Mouse (Mus musculus): ENCODE results near the gene Gpsm3.
"Not testable (repeated sequence)": the region's sequence is repeated elsewhere in the genome, so short reads cannot be mapped to it uniquely, and the experiment has no call there.

Gpsm3 gene

DNA sequence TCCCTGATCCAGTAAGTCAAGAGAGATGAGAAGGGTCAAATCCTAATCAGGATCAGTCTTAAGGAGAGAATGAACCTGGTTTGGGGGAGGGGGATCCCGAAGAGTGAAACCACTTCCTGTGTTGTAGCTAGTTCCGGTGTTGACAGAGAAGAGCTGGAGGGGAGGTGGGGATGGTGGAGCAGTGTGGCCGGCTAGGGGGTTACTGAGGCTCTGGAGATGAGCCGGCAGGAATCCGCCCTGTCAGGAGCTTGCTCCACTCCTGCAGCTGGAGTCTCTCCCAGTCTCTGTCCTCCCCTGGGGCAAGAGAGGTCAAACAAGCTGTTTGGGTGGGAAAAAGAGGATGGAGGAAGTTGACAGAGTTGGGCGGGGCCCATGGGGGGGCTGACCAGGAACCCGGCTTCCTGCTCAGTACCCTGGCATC is at the start of gene Gpsm3:
Gene Gpsm3 (plus strand): TSS at position 126 of the 421 bp plus-strand sequence.
- DNase-seq, result peak; percentile 67 to 76

DNA sequence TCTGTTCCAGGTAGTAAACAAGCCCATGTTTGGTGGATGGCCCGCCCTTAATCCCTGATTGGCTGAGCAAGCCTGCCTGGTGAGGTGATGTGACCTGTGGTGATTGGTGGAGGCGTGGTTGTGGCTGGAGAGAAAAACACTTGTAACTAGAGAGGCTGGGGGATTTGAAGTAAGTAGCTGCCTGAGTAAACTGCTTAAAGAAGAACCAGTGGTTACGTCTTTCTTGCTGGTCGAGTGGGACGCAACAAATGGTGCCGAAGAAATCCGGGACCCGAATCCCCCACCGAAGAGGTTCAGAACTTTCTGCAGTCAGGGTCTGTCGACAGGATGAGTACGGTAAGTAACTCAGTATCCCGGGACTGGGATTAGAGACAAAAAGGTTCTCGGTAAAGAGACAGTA is 46.0 kb upstream of the Gpsm3 start:
- DNase-seq, result not testable (repeated sequence)

DNA sequence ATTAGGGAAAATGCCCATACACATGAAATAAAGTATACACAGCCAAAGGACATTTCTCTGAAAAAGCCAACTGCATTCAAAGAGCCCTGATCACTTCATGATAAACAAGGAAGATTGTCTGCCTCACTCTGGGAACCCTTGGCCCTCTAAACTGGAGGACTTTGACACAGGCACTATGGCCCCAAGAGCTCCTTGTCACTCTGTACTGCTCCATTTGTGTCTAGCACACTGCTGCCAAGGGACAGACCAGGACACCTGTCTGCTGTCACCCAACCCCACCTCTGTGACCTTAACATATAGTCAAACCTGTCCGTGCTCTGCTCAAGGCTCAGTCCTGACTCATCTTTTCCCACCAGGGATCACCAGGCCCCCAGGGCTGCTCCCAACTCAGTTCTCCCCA is 42.8 kb upstream of the Gpsm3 start:
- DNase-seq, result no peak

DNA sequence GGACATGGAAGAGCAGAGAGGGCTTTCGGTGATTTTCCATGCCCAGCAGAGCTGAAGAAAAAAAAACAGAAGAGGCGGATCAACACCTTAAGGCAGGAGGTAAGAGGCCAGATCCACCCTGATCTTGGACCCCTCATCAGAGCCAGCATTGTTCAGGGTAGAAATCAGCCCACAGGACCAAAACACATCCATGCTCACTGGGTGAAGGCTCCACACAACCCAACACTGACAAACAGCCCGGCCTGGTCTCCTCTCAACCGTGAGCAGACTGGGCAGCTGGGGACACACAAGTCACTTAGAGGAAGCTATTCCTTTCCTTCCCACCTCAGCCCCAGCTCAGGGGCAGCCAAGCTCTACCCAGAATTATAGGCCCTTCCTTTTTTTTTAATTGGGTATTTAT is 42.0 kb upstream of the Gpsm3 start:
- DNase-seq, result no peak

DNA sequence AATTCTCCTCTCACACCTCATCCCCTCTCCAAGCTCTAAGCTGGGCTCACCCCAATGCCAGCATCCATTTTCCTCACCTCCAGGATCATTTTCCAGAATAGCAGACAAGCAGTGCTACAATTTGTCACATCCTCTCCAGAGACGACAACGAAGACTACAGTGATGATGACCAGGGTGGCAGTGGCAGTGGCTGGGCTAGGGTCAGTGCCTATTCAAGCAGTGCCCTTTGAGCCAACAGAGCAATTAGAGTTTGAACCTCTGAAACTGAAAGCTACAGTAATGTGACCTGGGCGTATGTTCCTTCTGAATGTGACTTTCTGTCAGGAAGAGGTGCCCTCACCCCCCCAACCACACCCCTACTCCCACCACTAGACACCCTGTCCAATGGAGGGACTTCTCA is 40.5 kb upstream of the Gpsm3 start:
- no peak for DNase-seq

DNA sequence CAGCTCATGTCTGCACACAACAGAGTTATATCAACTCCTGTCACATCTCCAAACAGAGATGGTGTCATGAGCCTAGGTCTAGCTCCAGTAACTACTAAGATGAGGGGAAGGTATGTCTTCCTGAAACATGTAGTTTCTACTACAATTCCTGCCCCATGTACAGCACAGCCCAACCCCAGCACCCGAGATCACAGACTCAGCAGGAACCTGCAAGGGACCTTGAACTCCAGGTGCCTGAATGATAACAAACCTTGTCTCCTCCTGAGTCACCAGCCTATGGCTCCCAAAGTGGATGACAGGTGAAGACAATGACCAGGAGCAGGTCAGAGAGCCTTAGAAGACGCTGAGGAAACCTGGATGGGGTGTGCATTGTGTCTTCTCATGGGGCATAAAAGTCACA is 39.8 kb upstream of the Gpsm3 start:
- DNase-seq, result no peak

DNA sequence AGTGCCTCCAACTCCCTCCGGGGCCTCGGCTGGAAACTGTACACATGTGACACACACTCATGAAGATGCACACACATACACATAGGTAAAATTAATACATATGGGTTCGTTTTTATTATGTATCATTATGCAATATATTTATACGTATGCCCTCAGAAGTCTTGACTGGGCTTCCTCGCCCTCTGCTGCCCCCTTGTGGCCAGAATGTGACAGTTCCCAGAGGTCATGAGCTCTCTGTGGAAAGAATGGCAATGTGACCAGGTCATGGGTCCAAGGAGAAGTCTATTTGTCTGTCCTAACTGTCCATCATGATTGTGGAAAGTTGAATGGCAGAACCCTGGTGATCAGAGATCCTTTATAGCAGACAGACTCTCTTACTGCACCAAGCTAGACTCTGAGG is 34.1 kb upstream of the Gpsm3 start:
- DNase-seq, result peak; percentile 83 to 93

DNA sequence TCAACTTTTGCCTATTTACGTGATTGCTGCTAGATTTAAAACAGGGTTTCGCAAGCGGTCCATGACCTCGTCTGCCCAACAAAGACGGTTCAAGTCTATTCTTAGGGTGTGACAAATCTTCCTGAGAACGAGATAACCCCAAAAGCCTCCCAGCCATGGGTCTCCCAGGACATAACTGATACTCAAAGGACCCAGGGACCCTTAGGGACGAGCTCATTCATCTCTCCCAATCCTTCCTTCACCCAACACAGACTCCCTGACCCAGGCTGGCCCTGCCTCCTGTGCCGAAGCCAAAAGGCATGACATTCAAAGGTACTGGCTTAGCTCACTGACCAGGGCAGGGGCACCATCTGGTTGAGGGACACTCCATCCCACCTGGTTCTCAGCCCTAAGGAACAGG is 33.2 kb upstream of the Gpsm3 start:
- DNase-seq, result no peak

DNA sequence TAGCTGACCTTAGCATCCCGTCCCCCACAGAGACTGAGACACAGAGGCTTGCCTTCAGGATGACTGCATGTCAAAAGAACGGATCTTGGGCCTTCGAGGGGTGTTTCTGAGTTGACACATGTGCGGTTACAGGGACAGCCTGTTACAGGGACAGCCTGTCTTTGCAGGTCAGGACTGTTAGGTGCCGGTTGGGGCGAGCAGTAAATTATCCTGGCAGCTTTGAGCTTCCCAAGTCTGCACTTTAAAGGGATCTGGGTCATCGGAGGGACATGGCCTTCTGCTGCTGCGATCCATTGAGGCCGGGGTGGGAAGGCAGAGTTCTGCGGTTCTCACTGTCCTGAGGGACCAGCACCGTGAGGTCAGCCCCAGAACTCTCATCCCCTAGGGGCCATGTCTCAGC is 32.2 kb upstream of the Gpsm3 start:
- peak in 1 of 2 experiments; percentile 37 for DNase-seq

DNA sequence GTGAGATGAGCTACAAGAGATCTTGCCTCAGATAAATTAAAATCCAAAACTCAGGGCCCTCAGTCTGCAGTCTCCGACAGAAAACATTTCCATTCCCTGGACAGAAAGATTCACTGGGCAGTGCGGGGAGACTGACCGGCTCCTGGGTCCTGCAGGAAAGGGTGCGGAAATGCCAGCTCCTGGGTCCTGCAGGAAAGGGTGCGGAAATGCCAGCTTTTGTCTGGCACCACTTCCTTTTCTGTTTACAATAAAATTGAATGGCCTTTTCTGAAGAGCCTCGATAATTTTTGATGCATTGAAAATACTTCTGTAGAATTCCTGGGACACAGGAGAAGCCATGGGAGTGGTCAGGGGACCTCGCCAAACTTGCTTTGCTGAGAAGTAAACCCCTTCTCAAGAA is 30.5 kb upstream of the Gpsm3 start:
- DNase-seq, result no peak

DNA sequence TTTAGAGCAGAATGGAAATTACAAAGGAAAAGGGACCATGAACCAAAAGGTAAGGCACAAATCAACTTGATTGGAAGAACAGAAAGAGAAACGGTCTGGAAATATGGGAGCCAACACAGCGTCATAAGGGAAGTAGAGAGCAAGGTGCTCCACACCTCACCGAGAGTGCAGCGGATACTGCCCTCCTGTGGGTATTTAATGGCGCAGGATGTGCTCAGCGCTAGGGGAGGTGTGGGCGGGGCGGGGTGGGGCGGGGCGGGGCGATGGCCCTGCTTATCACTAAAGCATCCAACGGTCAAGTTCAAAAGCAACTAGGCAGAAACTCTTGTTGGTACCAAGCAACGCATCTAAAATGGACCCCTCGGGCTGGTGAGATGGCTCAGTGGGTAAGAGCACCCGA is 29.7 kb upstream of the Gpsm3 start:
- no peak for DNase-seq

DNA sequence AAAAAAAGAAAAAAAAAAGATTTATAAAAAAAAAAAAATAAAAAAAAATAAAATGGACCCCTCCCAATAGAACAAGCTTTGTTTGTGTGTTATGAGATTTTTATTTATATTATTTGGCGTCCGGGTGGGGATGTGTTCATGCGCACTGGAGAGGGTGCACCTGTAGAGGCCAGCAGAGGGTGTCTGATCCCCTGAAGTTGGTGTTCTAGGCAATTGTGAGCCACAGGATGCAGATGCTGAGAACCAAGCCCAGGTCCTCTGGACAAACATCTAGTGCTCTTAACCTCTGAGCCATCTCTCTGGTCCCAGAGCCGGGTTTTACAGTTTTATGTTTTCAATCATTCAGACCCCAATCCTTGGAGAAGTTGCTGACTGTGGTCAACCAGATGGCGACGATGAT is 29.2 kb upstream of the Gpsm3 start:
- no peak for DNase-seq

DNA sequence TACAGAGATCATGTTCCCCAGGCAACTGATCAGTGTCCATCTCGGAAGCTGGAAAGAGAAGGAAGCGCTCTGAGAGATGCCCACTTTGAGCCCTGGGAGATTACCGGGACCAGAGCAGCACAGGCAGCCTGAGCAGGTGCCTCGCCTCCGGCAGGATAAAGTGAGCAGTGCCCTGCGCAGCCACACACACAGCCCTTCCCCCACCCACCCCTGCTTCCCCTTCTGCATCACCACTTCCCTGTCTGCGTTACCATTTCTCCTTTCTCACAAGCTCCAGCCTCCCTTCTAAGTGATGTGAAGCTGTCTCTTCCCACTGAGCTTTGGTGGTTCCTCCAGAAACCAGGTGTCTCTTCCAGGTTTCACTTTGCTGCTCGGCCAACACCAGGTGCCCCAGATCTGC is 28.4 kb upstream of the Gpsm3 start:
- no peak for DNase-seq

DNA sequence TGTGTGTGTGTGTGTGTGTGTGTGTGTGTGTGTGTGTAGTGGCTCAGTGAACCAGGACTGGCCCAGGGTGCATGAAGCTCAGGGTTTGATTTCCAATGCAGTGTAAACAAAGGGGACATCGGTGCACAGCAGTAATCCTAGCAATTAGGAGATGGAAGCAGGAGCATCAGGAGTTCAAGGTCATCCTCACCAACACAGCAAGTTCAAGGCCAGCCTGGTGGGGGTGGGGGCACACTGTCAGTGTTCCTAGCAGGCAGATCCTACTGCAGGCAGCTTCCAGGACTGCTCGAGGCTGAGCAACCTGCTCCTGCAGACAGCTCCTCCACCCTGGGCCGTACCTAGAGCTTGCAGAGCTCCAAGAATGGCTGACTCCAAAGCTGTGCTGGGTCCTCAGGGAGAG is 27.0 kb upstream of the Gpsm3 start:
- DNase-seq, result no peak

DNA sequence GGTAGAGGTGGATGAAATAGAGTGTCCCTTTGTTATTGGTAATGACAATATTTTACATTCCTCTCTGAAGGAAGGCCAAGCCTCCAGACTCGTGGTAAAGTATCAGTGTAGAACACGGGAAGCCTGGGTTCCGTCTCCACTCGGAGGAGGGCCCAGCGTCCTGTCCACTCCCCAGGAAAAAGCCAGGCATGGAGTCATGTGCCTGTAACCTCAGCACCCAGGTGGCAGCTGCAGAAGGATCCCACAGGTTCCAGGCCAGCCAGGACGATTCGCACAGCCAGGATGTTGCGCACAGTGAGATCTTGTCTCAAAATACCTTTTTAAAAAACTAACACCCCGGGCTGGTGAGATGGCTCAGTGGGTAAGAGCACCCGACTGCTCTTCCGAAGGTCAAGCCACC is 26.3 kb upstream of the Gpsm3 start:
- no peak for DNase-seq

DNA sequence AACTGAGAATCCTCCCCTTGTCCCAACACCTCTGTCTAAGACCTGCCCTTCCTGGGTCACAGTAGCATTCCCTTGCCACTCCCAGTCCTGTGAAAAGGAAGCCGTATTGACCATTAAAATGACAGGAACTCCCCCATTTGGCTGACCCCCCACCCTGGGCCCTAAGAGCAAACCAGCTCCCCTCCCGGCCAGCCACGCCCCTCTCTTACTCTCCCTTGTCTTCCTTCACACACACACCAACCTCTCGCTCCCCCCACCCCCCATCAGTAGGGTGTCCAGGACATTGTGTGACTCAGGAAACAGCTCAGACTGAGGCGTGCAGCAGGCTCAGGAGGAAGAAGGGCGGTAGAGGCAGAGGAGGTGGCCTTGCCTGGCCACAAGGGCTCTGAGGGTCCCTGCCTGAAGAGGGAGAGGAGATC is 25.6 kb upstream of the Gpsm3 start, which contains the start of gene Notch4:
Gene Notch4 (plus strand): TSS at position 266 of the 419 bp plus-strand sequence.
- peak; percentile 76 to 87 for DNase-seq

DNA sequence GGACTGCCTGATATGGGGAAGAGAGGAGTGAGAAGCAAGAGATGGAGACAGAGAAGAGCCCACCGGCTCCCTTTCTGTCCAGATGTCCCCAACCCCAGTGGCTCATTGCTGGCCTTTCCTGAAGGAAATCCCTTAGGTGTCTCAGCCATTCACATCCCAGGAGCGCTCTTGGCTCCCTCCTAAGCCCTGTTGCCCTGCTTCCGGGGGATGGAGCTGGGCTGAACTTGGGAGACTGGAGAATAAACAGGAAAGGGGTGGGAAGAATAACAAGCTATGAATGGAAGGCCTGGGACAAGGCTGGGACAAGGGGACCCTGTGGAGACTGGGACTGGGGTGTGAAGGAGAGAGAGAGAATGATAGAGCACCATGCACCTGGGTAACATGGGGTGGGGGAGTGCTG is 24.8 kb upstream of the Gpsm3 start:
- peak; percentile 65 to 75 for DNase-seq

DNA sequence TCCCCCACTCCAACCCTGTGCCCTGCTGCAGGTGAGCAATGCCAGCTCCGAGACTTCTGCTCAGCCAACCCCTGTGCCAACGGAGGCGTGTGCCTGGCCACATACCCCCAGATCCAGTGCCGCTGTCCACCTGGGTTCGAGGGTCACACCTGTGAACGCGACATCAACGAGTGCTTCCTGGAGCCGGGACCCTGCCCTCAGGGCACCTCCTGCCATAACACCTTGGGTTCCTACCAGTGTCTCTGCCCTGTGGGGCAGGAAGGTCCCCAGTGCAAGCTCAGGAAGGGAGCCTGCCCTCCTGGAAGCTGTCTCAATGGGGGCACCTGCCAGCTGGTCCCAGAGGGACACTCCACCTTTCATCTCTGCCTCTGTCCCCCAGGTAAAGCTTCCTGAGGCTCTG is 22.3 kb upstream of the Gpsm3 start:
- peak in 1 of 2 experiments; percentile 17 for DNase-seq

DNA sequence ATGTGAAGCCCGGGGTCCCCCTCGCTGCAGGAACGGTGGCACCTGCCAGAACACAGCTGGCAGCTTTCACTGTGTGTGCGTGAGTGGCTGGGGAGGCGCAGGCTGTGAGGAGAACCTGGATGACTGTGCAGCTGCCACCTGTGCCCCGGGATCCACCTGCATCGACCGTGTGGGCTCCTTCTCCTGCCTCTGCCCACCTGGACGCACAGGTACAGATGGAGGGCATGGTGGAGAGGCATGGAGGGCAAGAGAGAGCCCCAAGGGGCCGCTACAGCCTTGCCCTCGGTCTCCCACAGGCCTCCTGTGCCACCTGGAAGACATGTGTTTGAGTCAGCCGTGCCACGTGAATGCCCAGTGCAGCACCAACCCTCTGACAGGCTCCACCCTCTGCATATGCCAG is 21.2 kb upstream of the Gpsm3 start:
- DNase-seq, result no peak

DNA sequence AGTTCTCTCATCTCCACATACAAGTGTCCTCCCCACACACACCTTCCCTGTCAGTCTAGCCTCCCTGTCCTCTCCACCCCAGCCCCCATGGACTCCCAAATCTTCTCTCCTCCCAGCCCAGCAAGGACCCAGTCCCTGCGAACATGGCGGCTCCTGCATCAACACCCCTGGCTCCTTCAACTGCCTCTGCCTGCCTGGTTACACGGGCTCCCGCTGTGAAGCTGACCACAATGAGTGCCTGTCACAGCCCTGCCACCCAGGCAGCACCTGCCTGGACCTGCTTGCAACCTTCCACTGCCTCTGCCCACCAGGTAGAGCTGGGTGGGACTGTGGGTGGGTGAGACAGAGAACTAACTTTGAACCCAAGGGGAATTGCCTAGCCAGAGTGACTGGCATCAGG is 19.7 kb upstream of the Gpsm3 start:
- no peak for DNase-seq

DNA sequence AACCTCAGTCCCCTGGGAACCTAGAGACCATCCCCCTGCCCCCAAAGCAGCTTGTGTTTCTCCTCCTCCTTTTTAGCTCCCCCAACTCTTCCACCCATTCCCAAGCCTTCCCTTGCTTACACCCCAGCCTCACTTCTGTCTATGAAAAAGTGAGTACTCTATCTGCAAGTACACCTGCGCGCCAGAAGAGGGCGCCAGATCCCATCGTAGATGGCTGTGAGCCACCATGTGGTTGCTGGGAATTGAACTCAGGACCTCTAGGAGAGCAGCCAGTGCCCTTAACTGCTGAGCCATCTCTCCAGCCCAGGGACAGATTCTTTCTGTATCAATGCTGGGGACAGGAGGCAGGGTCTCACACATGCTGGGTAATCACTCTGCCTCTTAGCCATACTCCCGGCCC is 17.7 kb upstream of the Gpsm3 start:
- DNase-seq, result no peak

DNA sequence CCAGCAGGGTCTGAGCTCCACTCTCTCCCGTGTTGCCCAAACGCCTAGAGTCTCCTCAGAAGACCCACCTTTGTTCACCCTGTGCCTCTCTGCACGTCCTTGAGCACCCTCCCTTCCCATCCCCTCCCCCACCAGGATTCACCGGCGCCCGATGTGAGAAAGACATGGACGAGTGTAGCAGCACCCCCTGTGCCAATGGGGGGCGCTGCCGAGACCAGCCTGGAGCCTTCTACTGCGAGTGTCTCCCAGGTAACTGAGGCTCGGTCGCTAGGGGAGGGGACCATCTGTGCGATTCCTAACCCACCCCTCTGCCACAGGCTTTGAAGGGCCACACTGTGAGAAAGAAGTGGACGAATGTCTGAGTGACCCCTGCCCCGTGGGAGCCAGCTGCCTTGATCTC is 17.2 kb upstream of the Gpsm3 start:
- no peak for DNase-seq

DNA sequence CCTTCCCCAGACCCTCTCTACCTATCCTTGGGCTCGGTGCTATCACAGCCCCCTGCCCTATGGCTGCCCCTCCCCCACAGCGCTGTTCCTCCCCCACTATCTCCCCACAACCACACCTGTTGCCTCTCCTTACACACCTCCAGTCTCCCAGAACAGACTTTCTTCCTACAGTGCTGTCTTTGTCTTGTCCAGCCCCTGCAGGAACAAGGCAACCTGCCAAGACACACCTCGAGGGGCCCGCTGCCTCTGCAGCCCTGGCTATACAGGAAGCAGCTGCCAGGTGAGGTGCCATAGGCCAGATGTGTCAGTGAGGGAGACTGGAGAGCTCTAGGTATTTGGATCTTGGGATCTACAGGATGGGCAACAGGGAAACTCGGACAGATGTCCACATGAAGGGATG is 13.0 kb upstream of the Gpsm3 start:
- no peak for DNase-seq

DNA sequence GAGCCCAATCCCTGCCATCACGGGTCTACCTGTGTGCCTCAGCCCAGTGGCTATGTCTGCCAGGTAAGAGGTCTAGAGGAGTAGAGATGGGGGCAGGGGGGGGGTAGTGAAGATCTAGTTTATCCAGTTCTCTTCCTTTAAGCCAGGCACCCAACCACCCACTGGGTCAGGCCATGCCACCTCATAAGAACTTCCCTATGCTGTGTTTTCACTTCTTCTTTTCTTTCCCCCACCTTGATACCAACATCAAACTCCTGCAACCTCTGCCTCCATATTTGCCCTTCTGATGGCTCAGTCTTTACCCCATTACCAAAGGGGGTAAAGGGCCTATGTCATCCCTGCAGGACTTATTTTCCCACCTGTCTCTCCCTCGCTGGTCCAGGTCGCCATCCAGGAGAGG is 11.5 kb upstream of the Gpsm3 start:
- no peak for DNase-seq

DNA sequence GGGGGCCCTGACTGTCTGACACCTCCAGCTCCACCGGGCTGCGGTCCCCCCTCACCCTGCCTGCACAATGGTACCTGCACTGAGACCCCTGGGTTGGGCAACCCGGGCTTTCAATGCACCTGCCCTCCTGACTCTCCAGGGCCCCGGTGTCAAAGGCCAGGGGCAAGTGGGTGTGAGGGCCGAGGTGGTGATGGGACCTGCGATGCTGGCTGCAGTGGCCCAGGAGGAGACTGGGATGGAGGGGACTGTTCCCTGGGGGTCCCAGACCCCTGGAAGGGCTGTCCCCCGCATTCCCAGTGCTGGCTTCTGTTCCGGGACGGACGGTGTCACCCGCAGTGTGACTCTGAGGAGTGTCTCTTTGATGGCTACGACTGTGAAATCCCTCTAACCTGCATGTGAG is 7.1 kb upstream of the Gpsm3 start:
- DNase-seq, result no peak

DNA sequence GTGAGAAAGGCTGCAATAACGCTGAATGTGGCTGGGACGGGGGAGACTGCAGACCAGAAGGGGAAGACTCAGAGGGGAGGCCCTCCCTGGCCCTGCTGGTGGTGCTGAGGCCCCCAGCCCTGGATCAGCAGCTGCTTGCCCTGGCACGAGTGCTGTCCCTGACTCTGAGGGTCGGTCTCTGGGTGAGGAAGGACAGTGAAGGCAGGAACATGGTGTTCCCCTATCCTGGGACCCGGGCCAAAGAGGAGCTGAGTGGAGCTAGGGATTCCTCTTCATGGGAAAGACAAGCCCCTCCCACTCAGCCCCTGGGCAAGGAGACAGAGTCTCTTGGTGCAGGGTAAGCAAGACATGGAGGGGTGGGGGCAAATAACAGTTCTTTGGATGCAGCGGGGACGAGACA is 6.2 kb upstream of the Gpsm3 start:
- no peak for DNase-seq

All from kidney, postnatal 36 days (tissue).